Mouse (Mus musculus) bone marrow macrophage, adult 2 months (primary cell): Measurements from ENCODE around the gene Twnk.

Source experiments
- CTCF ChIP-seq: IDR thresholded peaks from 2 replicates; pipeline ENCODE4 v1.5.1; 2012; ENCODE audit warnings: low read depth, mild to moderate bottlenecking, low read length, moderate library complexity
- POLR2A ChIP-seq: IDR thresholded peaks from 2 replicates; pipeline ENCODE4 v1.6.1; 2012; ENCODE audit warnings: mild to moderate bottlenecking, low read depth, low read length, borderline replicate concordance

DNA sequence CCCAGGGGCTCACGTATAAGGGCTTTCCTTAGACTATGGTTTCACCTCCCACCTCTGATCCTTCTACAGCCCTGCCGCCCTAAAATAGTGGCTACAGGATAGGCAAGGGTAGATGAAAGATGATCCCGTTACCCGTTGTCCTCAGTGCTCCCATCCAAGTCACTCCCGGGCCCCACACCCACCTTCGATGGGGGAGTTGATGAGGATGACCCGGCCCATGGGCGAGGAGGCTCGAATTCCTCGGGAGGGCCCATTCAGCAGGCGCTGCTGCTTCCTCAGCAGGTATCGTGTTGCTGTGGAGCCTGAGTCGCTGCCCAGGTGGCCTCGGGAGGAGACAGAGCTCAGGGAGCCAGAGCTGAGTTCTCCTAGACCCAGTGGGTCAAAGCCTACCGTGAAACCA, 39.8 kb downstream of the Twnk start:
- TF ChIP-seq CTCF (no peak), POLR2A (no peak)
